Mouse (Mus musculus) limb, embryonic 15.5 days (tissue): ENCODE results near the gene Klkb1. TPM values are rescaled to one million over a fixed set of nuclear protein-coding genes. Genes with fewer than 3 reads are reported as not detected.

Source experiments
- ATAC-seq: fragments of 200-750 bp; cut with Nextera tagmentation; 2 replicates; pipeline ENCODE4 v1.8.0; 2017; ENCODE audit warnings: low read depth, moderate TSS enrichment; ENCODE audit not compliant: insufficient number of reproducible peaks, low FRiP score, low TSS enrichment
- H3K27ac ChIP-seq: fragments of 300-500 bp; sonication (generic); 2 replicates; pipeline ENCODE4 v1.5.1; 2015; ENCODE audit warnings: moderate library complexity, mild to moderate bottlenecking, inconsistent platforms
- H3K27me3 ChIP-seq: fragments of 300-500 bp; sonication (generic); 2 replicates; pipeline ENCODE4 v1.6.1; 2015; ENCODE audit warnings: inconsistent platforms
- H3K36me3 ChIP-seq: fragments of 300-500 bp; sonication (generic); 2 replicates; pipeline ENCODE4 v1.6.1; 2015; ENCODE audit warnings: inconsistent platforms
- H3K4me1 ChIP-seq: fragments of 300-500 bp; sonication (generic); 2 replicates; pipeline ENCODE4 v1.6.1; 2015; ENCODE audit warnings: inconsistent platforms
- H3K4me2 ChIP-seq: fragments of 300-500 bp; sonication (generic); 2 replicates; pipeline ENCODE4 v1.6.1; 2015; ENCODE audit warnings: mild to moderate bottlenecking, inconsistent platforms
- H3K4me3 ChIP-seq: fragments of 300-500 bp; sonication (generic); 2 replicates; pipeline ENCODE4 v1.5.1; 2015; ENCODE audit warnings: mild to moderate bottlenecking, inconsistent platforms
- H3K9ac ChIP-seq: fragments of 300-500 bp; sonication (generic); 2 replicates; pipeline ENCODE4 v1.6.1; 2015; ENCODE audit warnings: inconsistent platforms
- H3K9me3 ChIP-seq: fragments of 300-500 bp; sonication (generic); 2 replicates; pipeline ENCODE4 v1.6.1; 2016; ENCODE audit warnings: inconsistent platforms
- WGBS: fragments of 180-500 bp; shearing (Covaris S2); methylation state at CpG from one replicate; pipeline ENCODE4 v1.1.7; 2015; 5-methylcytosine and 5-hydroxymethylcytosine counted together
- polyA plus RNA-seq: library from polyadenylated mRNA; unstranded; fragments of >200 nt; fragmentation: Nextera tagmentation; extraction: Ambion mirVana; gene quantifications from 2 replicates; pipeline ENCODE4 v1.2.1, GENCODE M21; 2015

The Klkb1 gene
- polyA plus RNA-seq, 1 experiment from 2014 or later: not detected

DNA sequence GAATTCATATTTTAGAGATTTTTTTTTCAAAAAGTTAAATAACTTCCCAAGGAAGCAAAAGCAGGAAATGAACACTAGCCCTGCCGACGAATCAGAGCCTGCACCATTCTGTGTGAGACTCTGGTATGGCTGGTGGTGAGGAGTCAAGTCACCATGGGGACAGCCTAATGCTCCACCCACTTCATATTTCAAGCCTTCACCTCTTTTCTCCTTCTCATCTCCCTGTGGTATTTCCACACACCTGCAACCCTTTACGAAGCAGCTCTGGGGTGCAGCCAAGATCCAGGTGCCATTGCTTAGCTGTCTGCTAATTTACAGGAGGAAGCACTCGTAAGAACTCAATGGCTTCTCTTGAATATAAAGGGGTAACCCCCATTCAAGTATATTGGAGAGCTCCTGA is 16.3 kb upstream of the Klkb1 start:
- Histone ChIP-seq H3K4me1 (no peaks in the 10 kb centered on the region), H3K4me3 (no peak overlapping the region), H3K9me3 (no peaks in the 10 kb centered on the region), H3K36me3 (no peaks in the 10 kb centered on the region), H3K4me2 (no peak overlapping the region), H3K9ac (no peak overlapping the region), H3K27ac (no peak overlapping the region), H3K27me3 (no peaks in the 10 kb centered on the region)
- WGBS: 56% methylated on average over 4 of the region's 4 CpGs
- ATAC-seq: no peak

DNA sequence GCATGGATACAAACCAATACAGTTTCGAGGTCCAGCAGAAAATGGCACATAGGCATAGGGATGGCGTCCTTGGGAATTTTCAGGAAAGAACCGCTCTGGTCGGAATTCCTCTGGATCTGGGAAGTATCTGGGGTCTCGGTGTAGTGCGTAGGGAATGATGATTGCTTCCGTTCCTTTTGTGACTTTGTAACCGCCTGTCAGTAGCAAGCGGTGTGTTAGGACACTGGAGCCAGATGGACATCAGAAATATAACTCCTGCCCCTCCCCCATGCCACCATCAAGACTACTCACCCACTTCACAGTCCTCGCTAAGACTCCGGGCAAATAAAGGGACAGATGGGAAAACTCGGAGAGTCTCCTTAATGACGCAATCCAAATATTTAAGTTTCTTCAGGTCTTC is 13.7 kb upstream of the Klkb1 start, which contains the start of gene Gm45753:
Gene Gm45753, minus strand, starts transcription at position 101 of the 400 bp plus-strand sequence.
- H3K36me3 ChIP-seq: no peaks in the 10 kb centered on the region
- no peaks in the 10 kb centered on the region for H3K9me3 ChIP-seq
- H3K4me3 ChIP-seq: no peak within 1 kb of the TSS
- H3K4me1 ChIP-seq: no peaks in the 10 kb centered on the region
- no peak within 1 kb of the TSS for H3K27ac ChIP-seq
- no peaks in the 10 kb centered on the region for H3K27me3 ChIP-seq
- WGBS: 91% methylated on average over 13 of the region's 13 CpGs
- H3K4me2 ChIP-seq: no peak within 1 kb of the TSS
- ATAC-seq: no peak
- H3K9ac ChIP-seq: no peak within 1 kb of the TSS

GRCm38 (mm10) chr8:45305479-45305878 is 10.8 kb upstream of the Klkb1 start:
- H3K27ac ChIP-seq: no peak overlapping the region
- ATAC-seq: no peak
- 60% methylated on average over 1 of the region's 1 CpGs for WGBS

GRCm38 (mm10) chr8:45304354-45304753 is 9.7 kb upstream of the Klkb1 start:
- Histone ChIP-seq H3K4me1 (0 out of 2 replicates have a peak, but pooled peaks cover 2% of the 10 kb centered on the region), H3K36me3 (no peaks in the 10 kb centered on the region), H3K4me3 (no peak overlapping the region), H3K27me3 (no peaks in the 10 kb centered on the region), H3K4me2 (no peak overlapping the region), H3K9ac (no peak overlapping the region), H3K9me3 (no peaks in the 10 kb centered on the region), H3K27ac (no peak overlapping the region)
- 91% methylated on average over 3 of the region's 3 CpGs for WGBS
- ATAC-seq: no peak

More at GRCm38 (mm10) chr8:45305479-45305878, 10.8 kb upstream of the Klkb1 start:
- H3K27me3 ChIP-seq: no peaks in the 10 kb centered on the region
- H3K36me3 ChIP-seq: no peaks in the 10 kb centered on the region
- H3K4me1 ChIP-seq: 0 out of 2 replicates have a peak, but pooled peaks cover 2% of the 10 kb centered on the region
- H3K4me3 ChIP-seq: no peak overlapping the region
- H3K9ac ChIP-seq: no peak overlapping the region
- H3K9me3 ChIP-seq: no peaks in the 10 kb centered on the region
- H3K4me2 ChIP-seq: no peak overlapping the region

DNA sequence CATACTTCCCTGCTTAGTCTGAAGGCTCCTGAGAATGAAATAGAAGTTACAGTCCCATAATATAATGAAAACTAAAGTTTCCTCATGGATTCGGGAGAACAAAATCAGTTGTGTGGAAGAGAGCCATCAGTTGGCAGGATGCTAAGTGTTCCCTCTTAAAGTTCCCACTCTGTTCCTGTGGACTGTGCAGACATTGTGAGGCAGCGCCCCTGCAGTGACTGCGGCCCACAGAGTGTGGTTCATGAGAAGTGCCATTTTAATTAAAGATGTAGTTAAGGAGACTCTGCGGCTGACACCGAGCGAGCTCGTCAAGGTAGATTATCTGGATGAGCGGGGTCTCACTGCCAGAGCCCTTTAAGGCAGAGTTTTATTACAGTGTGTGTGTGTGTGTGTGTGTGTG is 7.7 kb upstream of the Klkb1 start:
- H3K4me1 ChIP-seq: 0 out of 2 replicates have a peak, but pooled peaks cover 2% of the 10 kb centered on the region
- WGBS: 35% methylated on average over 8 of the region's 8 CpGs
- H3K9me3 ChIP-seq: no peaks in the 10 kb centered on the region
- no peak overlapping the region for H3K4me2 ChIP-seq
- H3K27me3 ChIP-seq: no peaks in the 10 kb centered on the region
- no peak for ATAC-seq
- no peak overlapping the region for H3K4me3 ChIP-seq
- no peak overlapping the region for H3K9ac ChIP-seq
- H3K36me3 ChIP-seq: no peaks in the 10 kb centered on the region
- H3K27ac ChIP-seq: no peak overlapping the region

DNA sequence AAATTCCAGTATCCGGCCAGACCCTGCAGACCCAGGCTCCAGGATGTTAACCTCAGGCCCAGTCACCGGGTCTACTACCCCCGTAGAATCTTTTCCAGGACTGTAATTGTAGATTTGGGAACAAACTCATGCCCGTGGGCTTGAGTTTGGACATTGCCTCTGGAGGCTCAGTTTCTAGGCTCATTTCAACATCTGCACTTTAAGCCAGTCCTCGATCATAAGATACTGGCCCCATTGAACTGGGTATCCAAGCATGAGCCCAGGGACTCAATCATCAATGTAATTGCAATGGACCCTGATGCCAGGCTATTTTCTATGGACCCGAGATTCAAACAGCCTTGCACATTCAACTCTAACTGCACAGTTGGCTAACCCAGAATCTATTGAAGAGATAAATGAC is 617 bp upstream of the Klkb1 start:
- Histone ChIP-seq H3K9me3 (no peaks in the 10 kb centered on the region), H3K9ac (no peak overlapping the region), H3K27me3 (no peaks in the 10 kb centered on the region), H3K4me1 (no peaks in the 10 kb centered on the region), H3K4me3 (no peak overlapping the region), H3K36me3 (no peaks in the 10 kb centered on the region), H3K4me2 (no peak overlapping the region), H3K27ac (no peak overlapping the region)
- no peak for ATAC-seq
- 87% methylated on average over 6 of the region's 6 CpGs for WGBS

GRCm38 (mm10) chr8:45291790-45292189 is 2.9 kb downstream of the Klkb1 start:
- H3K36me3 ChIP-seq: no peaks in the 10 kb centered on the region
- no peaks in the 10 kb centered on the region for H3K4me1 ChIP-seq
- no peak overlapping the region for H3K9ac ChIP-seq
- no peak overlapping the region for H3K27ac ChIP-seq
- no peak overlapping the region for H3K4me3 ChIP-seq
- no peaks in the 10 kb centered on the region for H3K9me3 ChIP-seq
- no peaks in the 10 kb centered on the region for H3K27me3 ChIP-seq
- ATAC-seq: no peak
- no peak overlapping the region for H3K4me2 ChIP-seq
- WGBS: 81% methylated on average over 2 of the region's 2 CpGs

- no peaks in the 10 kb centered on the region for H3K4me1 ChIP-seq
- no peak overlapping the region for H3K4me3 ChIP-seq
- WGBS: 63% methylated on average over 8 of the region's 8 CpGs
- no peaks in the 10 kb centered on the region for H3K9me3 ChIP-seq
- H3K36me3 ChIP-seq: no peaks in the 10 kb centered on the region
- no peak overlapping the region for H3K27ac ChIP-seq
- H3K9ac ChIP-seq: no peak overlapping the region
- H3K4me2 ChIP-seq: no peak overlapping the region
- H3K27me3 ChIP-seq: no peaks in the 10 kb centered on the region
- ATAC-seq: no peak
Observed at GRCm38 (mm10) chr8:45281630-45282029, 13.0 kb downstream of the Klkb1 start.

DNA sequence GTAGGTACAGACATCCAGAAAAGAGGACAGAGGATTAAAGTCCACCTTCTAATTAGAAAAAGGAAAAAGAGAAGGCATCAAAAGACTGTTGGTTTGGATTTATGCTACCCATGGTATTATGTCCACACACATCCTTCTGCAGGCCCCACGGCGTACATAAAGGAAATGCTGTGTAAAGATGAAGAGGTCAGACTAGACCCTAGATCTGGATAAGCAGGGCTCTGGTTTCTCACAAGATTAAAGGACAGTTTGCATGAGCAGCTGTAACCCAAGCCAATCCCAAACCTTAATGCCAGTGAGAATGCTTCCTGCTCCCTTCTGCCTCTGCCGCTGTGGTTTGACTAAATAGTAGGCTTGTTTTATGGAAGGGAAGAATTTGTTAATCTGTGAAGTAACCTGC is 17.2 kb downstream of the Klkb1 start:
- Histone ChIP-seq H3K4me2 (no peak overlapping the region), H3K27ac (no peak overlapping the region), H3K27me3 (no peaks in the 10 kb centered on the region), H3K4me3 (no peak overlapping the region), H3K36me3 (no peaks in the 10 kb centered on the region), H3K4me1 (no peaks in the 10 kb centered on the region), H3K9ac (no peak overlapping the region), H3K9me3 (no peaks in the 10 kb centered on the region)
- no peak for ATAC-seq
- WGBS: 65% methylated on average over 3 of the region's 3 CpGs

DNA sequence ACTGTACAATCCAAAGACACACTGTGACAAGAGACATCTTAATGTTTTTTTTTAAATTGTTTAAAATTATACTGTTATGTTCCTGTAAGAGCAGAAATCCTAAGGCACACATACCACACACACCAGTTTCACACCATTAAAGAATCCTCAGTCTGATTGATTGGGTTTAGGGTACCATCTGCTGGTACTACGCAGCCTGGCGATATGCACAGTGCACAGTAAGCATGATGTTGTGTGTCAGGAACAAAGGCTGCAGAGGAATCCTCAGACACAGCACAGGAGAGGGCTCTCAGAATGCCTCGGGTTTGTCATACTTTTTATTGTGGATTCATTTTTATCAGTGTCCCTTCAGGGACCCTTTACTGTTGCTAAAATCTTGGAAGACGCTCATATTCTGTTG is 20.3 kb downstream of the Klkb1 start:
- no peaks in the 10 kb centered on the region for H3K9me3 ChIP-seq
- ATAC-seq: no peak
- no peak overlapping the region for H3K27ac ChIP-seq
- H3K9ac ChIP-seq: no peak overlapping the region
- H3K4me3 ChIP-seq: no peak overlapping the region
- 72% methylated on average over 4 of the region's 4 CpGs for WGBS
- H3K4me1 ChIP-seq: no peaks in the 10 kb centered on the region
- H3K27me3 ChIP-seq: no peaks in the 10 kb centered on the region
- no peak overlapping the region for H3K4me2 ChIP-seq
- no peaks in the 10 kb centered on the region for H3K36me3 ChIP-seq

- Histone ChIP-seq H3K4me3 (no peak overlapping the region), H3K9me3 (0 out of 2 replicates have a peak, but pooled peaks cover 2% of the 10 kb centered on the region), H3K36me3 (no peaks in the 10 kb centered on the region), H3K4me2 (no peak overlapping the region), H3K4me1 (peaks cover 3% of the 10 kb centered on the region; the same call in 1 of the 2 replicates), H3K27ac (no peak overlapping the region), H3K27me3 (no peaks in the 10 kb centered on the region), H3K9ac (no peak overlapping the region)
- ATAC-seq: no peak
Observed at GRCm38 (mm10) chr8:45269056-45269455, 25.6 kb downstream of the Klkb1 start.

GRCm38 (mm10) chr8:45268485-45268884 is 26.2 kb downstream of the Klkb1 start:
- no peak for ATAC-seq
- Histone ChIP-seq H3K9me3 (0 out of 2 replicates have a peak, but pooled peaks cover 2% of the 10 kb centered on the region), H3K4me3 (no peak overlapping the region), H3K4me2 (no peak overlapping the region), H3K36me3 (no peaks in the 10 kb centered on the region), H3K9ac (no peak overlapping the region), H3K4me1 (peaks cover 3% of the 10 kb centered on the region; the same call in 1 of the 2 replicates), H3K27ac (no peak overlapping the region), H3K27me3 (no peaks in the 10 kb centered on the region)
